Mouse (Mus musculus): ENCODE measurements at regions not wholly inside any gene's neighbourhood (a gene's known extent, or its start where the extent isn't known, plus 50 kb on each side); places are given as distances from the start of the nearest gene placed in this dataset.

DNA sequence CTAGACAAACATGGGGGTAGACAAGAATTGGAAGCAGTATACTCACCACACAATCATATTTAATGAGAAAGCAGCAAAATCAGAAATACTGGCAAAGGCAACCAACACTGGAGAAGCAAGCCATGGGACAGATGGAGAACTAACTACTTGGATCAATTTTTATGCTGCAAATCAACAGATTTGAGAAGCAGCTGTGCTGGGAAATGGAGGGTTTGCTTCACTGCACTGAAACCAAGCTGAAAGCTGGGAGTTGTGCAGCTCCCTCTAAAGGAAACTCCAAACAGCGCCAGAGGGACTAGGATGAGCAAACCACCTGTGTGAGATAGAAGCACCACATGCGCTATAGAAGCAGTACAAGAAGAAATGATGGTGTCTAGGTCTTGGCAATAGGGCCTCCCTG is 1246.0 kb downstream of the Lrfn5 start:
- peak; percentile 65 for DNase-seq (ENCODE audit: low spot score)

DNA sequence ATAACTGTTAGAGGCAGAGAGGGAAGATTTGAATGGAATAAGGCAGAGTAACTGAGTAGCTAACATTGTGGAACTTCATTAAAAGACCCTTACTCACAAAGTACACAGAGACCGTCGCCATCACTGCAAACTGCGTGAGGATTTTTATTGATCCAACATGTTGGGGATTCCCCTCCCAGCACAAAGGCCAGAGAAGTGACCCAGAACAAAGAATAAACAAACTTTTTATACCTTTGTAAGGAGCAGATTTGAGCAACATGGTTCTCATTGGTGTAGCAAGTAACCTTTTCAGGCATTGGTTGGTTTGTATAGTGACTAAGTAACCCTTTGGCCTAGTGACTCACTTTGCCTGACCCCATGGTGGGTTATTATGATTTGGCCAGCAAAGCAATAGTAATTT is 1246.9 kb downstream of the Lrfn5 start:
- no peak for DNase-seq (ENCODE audit: low spot score)

DNA sequence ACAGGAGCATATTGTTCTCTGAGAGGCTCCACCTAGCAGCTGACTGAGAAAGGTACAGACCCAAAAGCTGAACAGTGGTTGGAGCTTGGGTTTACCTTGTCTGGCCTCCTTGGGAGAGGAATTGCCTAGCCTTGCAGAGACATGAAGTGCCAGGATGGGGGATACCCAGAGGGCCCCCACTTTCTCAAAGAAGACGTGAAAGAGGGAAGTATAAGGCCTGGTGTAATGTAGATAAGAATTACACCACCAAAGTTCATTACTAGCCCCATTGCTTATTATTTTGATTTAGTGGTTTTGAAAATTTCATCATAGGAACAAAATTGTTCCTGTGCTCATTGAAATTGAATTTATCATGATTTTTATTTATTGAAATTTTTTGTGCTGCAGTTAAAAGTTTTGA is 1253.0 kb downstream of the Lrfn5 start:
- DNase-seq (ENCODE audit: low spot score), result no peak

DNA sequence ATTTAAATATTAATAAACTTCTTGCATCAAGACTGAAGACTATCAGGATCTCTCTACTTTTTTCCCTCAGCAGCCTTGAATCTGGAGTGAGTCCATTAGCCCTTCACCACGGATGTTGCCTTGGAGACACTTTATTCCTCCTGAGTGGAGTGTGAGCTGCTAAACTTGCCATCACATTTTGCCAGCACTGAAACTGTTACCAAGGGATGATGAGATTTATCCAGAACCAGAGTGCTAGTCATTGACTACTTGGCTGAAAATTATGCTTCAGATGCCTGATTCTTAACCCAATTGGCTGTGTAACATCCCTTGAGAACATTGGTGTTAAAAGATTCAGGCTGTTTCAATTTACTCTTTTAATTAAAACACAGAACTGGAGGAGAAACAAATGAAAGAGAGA is 1289.8 kb downstream of the Lrfn5 start:
- no peak for DNase-seq (ENCODE audit: low spot score)
